Mouse (Mus musculus) stomach, postnatal 0 days (tissue): ENCODE measurements around the gene Il17d. TPM values are rescaled to one million over a fixed set of nuclear protein-coding genes. Genes with fewer than 3 reads are reported as not detected.

Experiments used
- ATAC-seq: fragments of 200-750 bp; cut with Nextera tagmentation; 2 replicates; pipeline ENCODE4 v1.8.0; 2017; ENCODE audit not compliant: low FRiP score, low TSS enrichment
- DNase-seq: peaks from one replicate; pipeline ENCODE4 v3.0.0-alpha.2; 2016; ENCODE audit warnings: low spot score
- H3K27ac ChIP-seq: fragments of 300-500 bp; sonication (generic); replicated peaks from 2 replicates; pipeline ENCODE4 v1.5.1; 2014; ENCODE audit warnings: mild to moderate bottlenecking, control low read depth
- H3K27me3 ChIP-seq: fragments of 300-500 bp; sonication (generic); 2 replicates; pipeline ENCODE4 v1.6.1; 2014; ENCODE audit warnings: low read length; ENCODE audit not compliant: control insufficient read depth, insufficient read depth
- H3K36me3 ChIP-seq: fragments of 300-500 bp; sonication (generic); 2 replicates; pipeline ENCODE4 v1.6.1; 2014; ENCODE audit warnings: low read length, mixed read lengths; ENCODE audit not compliant: control insufficient read depth, insufficient read depth
- H3K4me1 ChIP-seq: fragments of 300-500 bp; sonication (generic); replicated peaks from 2 replicates; pipeline ENCODE4 v1.6.1; 2014; ENCODE audit warnings: antibody characterized with exemption; ENCODE audit not compliant: control insufficient read depth, insufficient read depth
- H3K4me2 ChIP-seq: fragments of 300-500 bp; sonication (generic); replicated peaks from 2 replicates; pipeline ENCODE4 v1.6.1; 2014; ENCODE audit warnings: low read depth, mild to moderate bottlenecking, control low read depth, moderate library complexity
- H3K4me3 ChIP-seq: fragments of 300-500 bp; sonication (generic); 2 replicates; pipeline ENCODE4 v1.5.1; 2014; ENCODE audit warnings: low read depth, low read length, control low read depth
- H3K9ac ChIP-seq: fragments of 300-500 bp; sonication (generic); 2 replicates; pipeline ENCODE4 v1.6.1; 2014; ENCODE audit warnings: mild to moderate bottlenecking, low read length, control low read depth, mixed read lengths
- H3K9me3 ChIP-seq: fragments of 300-500 bp; sonication (generic); 2 replicates; pipeline ENCODE4 v1.6.1; 2016; ENCODE audit warnings: low read length; ENCODE audit not compliant: control insufficient read depth
- CTCF ChIP-seq: IDR thresholded peaks from 2 replicates; pipeline ENCODE4 v1.5.1; 2016; ENCODE audit warnings: antibody characterized with exemption, low read depth, mild to moderate bottlenecking, moderate library complexity
- EP300 ChIP-seq: optimal IDR thresholded peaks from 2 replicates; pipeline ENCODE3; 2016; ENCODE audit warnings: antibody characterized with exemption
- WGBS: fragments of 180-500 bp; shearing (Covaris S2); extraction: QIAGEN DNeasy Blood & Tissue Kit; methylation state at CpG from one replicate; pipeline ENCODE4 v1.1.7; 2014; 5-methylcytosine and 5-hydroxymethylcytosine counted together
- polyA plus RNA-seq: library from polyadenylated mRNA; unstranded; fragments of >200 nt; fragmentation: Nextera tagmentation; extraction: Ambion mirVana; gene quantifications from 2 replicates; pipeline ENCODE4 v1.2.1, GENCODE M21; 2015

The Il17d gene
- polyA plus RNA-seq, 1 experiment from 2014 or later = 10.6 TPM

- peak; percentile 85 for DNase-seq
- H3K4me2 ChIP-seq = no peak overlapping the region
- WGBS = 11% methylated on average over 13 of the region's 13 CpGs
- H3K9ac ChIP-seq = no peak overlapping the region
- TF ChIP-seq CTCF = no peak
- TF ChIP-seq EP300 = no peak
- no peak overlapping the region for H3K4me3 ChIP-seq
- no peaks in the 10 kb centered on the region for H3K27me3 ChIP-seq
- no peaks in the 10 kb centered on the region for H3K4me1 ChIP-seq
- ATAC-seq = peak; percentile 86
- no peaks in the 10 kb centered on the region for H3K9me3 ChIP-seq
- H3K36me3 ChIP-seq = no peaks in the 10 kb centered on the region
- H3K27ac ChIP-seq = peak overlapping the region; percentile 74
Measured at GRCm38 (mm10) chr14:57546557-57547021, 22.0 kb downstream of the Il17d start.

DNA sequence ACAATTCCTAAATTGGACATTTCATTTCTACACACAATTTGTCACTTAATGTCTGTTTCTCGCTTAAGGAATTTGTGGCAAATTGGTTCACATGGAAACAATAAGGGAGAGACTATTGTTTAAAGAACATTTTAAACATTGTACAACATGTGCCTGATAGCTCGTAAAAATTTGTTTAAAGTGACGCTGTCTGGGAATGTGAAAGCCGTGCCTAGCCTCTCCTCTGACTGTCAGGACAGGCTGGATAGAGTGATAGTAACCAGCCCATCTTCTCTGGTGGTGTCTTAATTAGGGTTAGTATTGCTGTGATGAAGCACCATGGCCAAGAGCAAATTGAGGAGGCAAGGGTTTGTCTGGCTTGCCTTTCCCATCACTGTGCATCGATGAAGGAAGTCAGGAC, 22.5 kb downstream of the Il17d start:
- whole genome bisulfite sequencing = 27% methylated on average over 5 of the region's 5 CpGs
- Histone ChIP-seq H3K36me3 (no peaks in the 10 kb centered on the region), H3K4me3 (no peak overlapping the region), H3K27me3 (no peaks in the 10 kb centered on the region), H3K9me3 (no peaks in the 10 kb centered on the region), H3K27ac (peak overlapping the region; percentile 74), H3K4me1 (no peaks in the 10 kb centered on the region), H3K4me2 (no peak overlapping the region), H3K9ac (no peak overlapping the region)
- DNase-seq (no peak), ATAC-seq (peak; percentile 66; the same call in 1 of the 2 replicates)
- TF ChIP-seq EP300 = no peak
- no peak for TF ChIP-seq CTCF

GRCm38 (mm10) chr14:57552945-57553344, 28.4 kb downstream of the Il17d start:
- Histone ChIP-seq H3K4me3 (no peak overlapping the region), H3K4me2 (no peak overlapping the region), H3K36me3 (no peaks in the 10 kb centered on the region), H3K9me3 (no peaks in the 10 kb centered on the region), H3K27ac (no peak overlapping the region), H3K27me3 (no peaks in the 10 kb centered on the region), H3K9ac (no peak overlapping the region), H3K4me1 (no peaks in the 10 kb centered on the region)
- DNase-seq (no peak), ATAC-seq (no peak)
- TF ChIP-seq CTCF (no peak), EP300 (no peak)

DNA sequence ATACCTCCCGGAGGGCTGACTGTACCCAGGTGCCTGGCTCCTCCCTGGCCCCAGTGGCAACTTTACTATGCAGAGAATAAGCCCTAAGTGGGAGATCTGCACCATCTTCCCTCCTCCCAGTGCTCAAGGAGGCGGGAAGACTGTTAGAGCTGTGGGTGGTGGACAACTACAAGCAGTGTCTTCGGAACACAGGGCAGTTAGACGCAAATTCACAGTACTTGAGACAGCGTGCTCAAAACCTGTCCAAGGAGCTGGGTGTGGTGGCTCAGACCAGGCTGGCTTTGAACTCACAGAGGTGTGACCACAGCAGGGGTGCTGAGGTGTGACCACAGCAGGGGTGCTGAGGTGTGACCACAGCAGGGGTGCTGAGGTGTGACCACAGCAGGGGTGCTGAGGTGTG, 29.9 kb downstream of the Il17d start:
- WGBS = 84% methylated on average over 5 of the region's 5 CpGs
- Histone ChIP-seq H3K9me3 (no peaks in the 10 kb centered on the region), H3K4me3 (no peak overlapping the region), H3K9ac (no peak overlapping the region), H3K27me3 (no peaks in the 10 kb centered on the region), H3K36me3 (no peaks in the 10 kb centered on the region), H3K27ac (no peak overlapping the region), H3K4me1 (no peaks in the 10 kb centered on the region), H3K4me2 (no peak overlapping the region)
- ATAC-seq (no peak), DNase-seq (no peak)
- no peak for TF ChIP-seq CTCF
- TF ChIP-seq EP300 = no peak

GRCm38 (mm10) chr14:57555471-57556070, 31.0 kb downstream of the Il17d start:
- H3K27me3 ChIP-seq = no peaks in the 10 kb centered on the region
- TF ChIP-seq CTCF = no peak
- TF ChIP-seq EP300 = no peak
- H3K4me2 ChIP-seq = no peak overlapping the region
- ATAC-seq (no peak), DNase-seq (no peak)
- H3K27ac ChIP-seq = no peak overlapping the region
- H3K36me3 ChIP-seq = no peaks in the 10 kb centered on the region
- H3K4me3 ChIP-seq = no peak overlapping the region
- no peaks in the 10 kb centered on the region for H3K4me1 ChIP-seq
- WGBS = 85% methylated on average over 7 of the region's 7 CpGs
- no peaks in the 10 kb centered on the region for H3K9me3 ChIP-seq
- H3K9ac ChIP-seq = no peak overlapping the region

DNA sequence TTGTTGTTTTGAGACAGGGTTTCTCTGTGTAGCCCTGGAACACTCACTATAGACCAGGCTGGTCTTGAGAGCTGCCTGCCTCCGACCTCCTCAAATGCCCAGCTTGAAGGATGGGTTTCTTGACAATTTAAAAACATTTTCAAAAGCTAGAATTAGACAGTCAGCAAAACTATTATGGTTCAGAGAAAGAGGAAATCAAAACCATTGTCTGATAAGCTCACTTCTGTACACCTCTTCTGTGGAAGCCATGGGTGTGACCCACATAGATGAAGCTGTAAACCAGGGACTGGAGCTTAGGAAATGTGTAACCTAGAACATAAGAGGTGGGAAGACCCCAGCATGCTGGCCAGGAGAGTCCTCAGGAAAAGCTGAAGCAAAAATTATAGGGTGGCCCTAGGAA, 32.3 kb downstream of the Il17d start:
- H3K4me1 ChIP-seq = no peaks in the 10 kb centered on the region
- H3K27ac ChIP-seq = no peak overlapping the region
- ATAC-seq (no peak), DNase-seq (no peak)
- no peaks in the 10 kb centered on the region for H3K27me3 ChIP-seq
- H3K9me3 ChIP-seq = no peaks in the 10 kb centered on the region
- H3K4me3 ChIP-seq = no peak overlapping the region
- WGBS = 84% methylated on average over 1 of the region's 1 CpGs
- TF ChIP-seq EP300 (no peak), CTCF (no peak)
- H3K36me3 ChIP-seq = no peaks in the 10 kb centered on the region
- H3K9ac ChIP-seq = no peak overlapping the region
- no peak overlapping the region for H3K4me2 ChIP-seq
